Mouse (Mus musculus) liver, embryonic 12.5 days (tissue): Measurements from ENCODE around the gene Bola3. TPM values are rescaled to one million over a fixed set of nuclear protein-coding genes. Genes with fewer than 3 reads are reported as not detected.
"Not testable (repeated sequence)": the region's sequence is repeated elsewhere in the genome, so short reads cannot be mapped to it uniquely, and the experiment has no call there.

Experiments
- ATAC-seq: fragments of 200-750 bp; cut with Nextera tagmentation; 2 replicates; pipeline ENCODE4 v1.8.0; 2017; ENCODE audit warnings: moderate number of reproducible peaks, mild to moderate bottlenecking, moderate library complexity
- H3K27ac ChIP-seq: fragments of 300-500 bp; sonication (generic); 2 replicates; pipeline ENCODE4 v1.5.1; 2016; ENCODE audit warnings: mild to moderate bottlenecking
- H3K27me3 ChIP-seq: fragments of 300-500 bp; sonication (generic); replicated peaks from 2 replicates; pipeline ENCODE4 v1.6.1; 2016; ENCODE audit warnings: mild to moderate bottlenecking, moderate library complexity
- H3K36me3 ChIP-seq: fragments of 300-500 bp; sonication (generic); 2 replicates; pipeline ENCODE4 v1.6.1; 2016; ENCODE audit warnings: mild to moderate bottlenecking, moderate library complexity
- H3K4me1 ChIP-seq: fragments of 300-500 bp; sonication (generic); 2 replicates; pipeline ENCODE4 v1.6.1; 2016
- H3K4me2 ChIP-seq: fragments of 300-500 bp; sonication (generic); 2 replicates; pipeline ENCODE4 v1.6.1; 2016; ENCODE audit warnings: mild to moderate bottlenecking, moderate library complexity
- H3K4me3 ChIP-seq: fragments of 300-500 bp; sonication (generic); 2 replicates; pipeline ENCODE4 v1.5.1; 2016; ENCODE audit warnings: mild to moderate bottlenecking, moderate library complexity
- H3K9ac ChIP-seq: fragments of 300-500 bp; sonication (generic); 2 replicates; pipeline ENCODE4 v1.6.1; 2016; ENCODE audit warnings: mild to moderate bottlenecking, moderate library complexity
- H3K9me3 ChIP-seq: fragments of 300-500 bp; sonication (generic); replicated peaks from 2 replicates; pipeline ENCODE4 v1.6.1; 2016; ENCODE audit warnings: mild to moderate bottlenecking, moderate library complexity
- WGBS: fragments of 180-500 bp; shearing (Covaris S2); methylation state at CpG from one replicate; pipeline ENCODE4 v1.1.7; 2016; ENCODE audit not compliant: insufficient replicate concordance; 5-methylcytosine and 5-hydroxymethylcytosine counted together
- polyA plus RNA-seq: library from polyadenylated mRNA; unstranded; fragments of >200 nt; fragmentation: Nextera tagmentation; extraction: Ambion mirVana; gene quantifications from 2 replicates; pipeline ENCODE4 v1.2.1, GENCODE M21; 2016

The Bola3 gene
- polyA plus RNA-seq, 1 experiment from 2014 or later = 322 TPM

- no peak overlapping the region for H3K9ac ChIP-seq
- H3K9me3 ChIP-seq = no peaks in the 10 kb centered on the region
- no peak overlapping the region for H3K4me2 ChIP-seq
- no peak overlapping the region for H3K4me3 ChIP-seq
- WGBS = 59% methylated on average over 2 of the region's 2 CpGs
- peaks cover 6% of the 10 kb centered on the region for H3K36me3 ChIP-seq
- ATAC-seq = no peak
- no peaks in the 10 kb centered on the region for H3K27me3 ChIP-seq
- H3K27ac ChIP-seq = no peak overlapping the region
- peaks cover 37% of the 10 kb centered on the region for H3K4me1 ChIP-seq
These were observed 26.2 kb upstream of the Bola3 start for GRCm38 (mm10) chr6:83322794-83323193.

GRCm38 (mm10) chr6:83323652-83324419 lies 25.1 kb upstream of the Bola3 start:
- Histone ChIP-seq H3K4me1 (peaks cover 41% of the 10 kb centered on the region), H3K27ac (0 out of 2 replicates have a peak overlapping the region, but pooled peaks have one; percentile 40), H3K36me3 (peaks cover 15% of the 10 kb centered on the region), H3K4me3 (no peak overlapping the region), H3K9ac (peak overlapping the region; percentile 88; the same call in 1 of the 2 replicates), H3K4me2 (peak overlapping the region; percentile 78), H3K27me3 (no peaks in the 10 kb centered on the region), H3K9me3 (no peaks in the 10 kb centered on the region)
- WGBS = 44% methylated on average over 8 of the region's 8 CpGs
- ATAC-seq = no peak

- Histone ChIP-seq H3K27ac (peak within 1 kb of the TSS; percentile 98), H3K36me3 (peaks cover 34% of the 10 kb centered on the region), H3K9ac (peak within 1 kb of the TSS; percentile 88), H3K9me3 (no peaks in the 10 kb centered on the region), H3K4me2 (peak within 1 kb of the TSS; percentile 78), H3K4me1 (peaks cover 44% of the 10 kb centered on the region), H3K27me3 (no peaks in the 10 kb centered on the region), H3K4me3 (peak within 1 kb of the TSS; percentile 91)
- ATAC-seq = peak; percentile 96
- 1% methylated on average over 59 of the region's 65 CpGs for WGBS
These were observed 23.2 kb upstream of the Bola3 start, which contains the start of the genes Mthfd2 and Mob1a for GRCm38 (mm10) chr6:83325525-83326393. Gene Mthfd2 (minus strand): TSS chr6:83325908. Gene Mob1a (plus strand): TSS chr6:83326016.

GRCm38 (mm10) chr6:83326394-83326736 lies 22.6 kb upstream of the Bola3 start:
- Histone ChIP-seq H3K27me3 (no peaks in the 10 kb centered on the region), H3K4me2 (peak overlapping the region; percentile 78), H3K4me3 (peak overlapping the region; percentile 91), H3K9ac (peak overlapping the region; percentile 88), H3K9me3 (no peaks in the 10 kb centered on the region), H3K27ac (peak overlapping the region; percentile 98), H3K36me3 (peaks cover 40% of the 10 kb centered on the region), H3K4me1 (peaks cover 44% of the 10 kb centered on the region)
- peak; percentile 34 for ATAC-seq
- WGBS = 3% methylated on average over 6 of the region's 6 CpGs

GRCm38 (mm10) chr6:83326761-83327160 lies 22.2 kb upstream of the Bola3 start:
- no peaks in the 10 kb centered on the region for H3K27me3 ChIP-seq
- H3K9ac ChIP-seq = peak overlapping the region; percentile 88
- H3K4me2 ChIP-seq = peak overlapping the region; percentile 78
- H3K36me3 ChIP-seq = peaks cover 44% of the 10 kb centered on the region
- ATAC-seq = no peak
- H3K4me1 ChIP-seq = peaks cover 44% of the 10 kb centered on the region
- WGBS = 36% methylated on average over 6 of the region's 6 CpGs
- H3K4me3 ChIP-seq = peak overlapping the region; percentile 91
- peak overlapping the region; percentile 98 for H3K27ac ChIP-seq
- no peaks in the 10 kb centered on the region for H3K9me3 ChIP-seq

GRCm38 (mm10) chr6:83327591-83328190 lies 21.3 kb upstream of the Bola3 start:
- Histone ChIP-seq H3K9me3 (no peaks in the 10 kb centered on the region), H3K27ac (no peak overlapping the region), H3K27me3 (no peaks in the 10 kb centered on the region), H3K4me2 (peak overlapping the region; percentile 78), H3K4me3 (peak overlapping the region; percentile 91), H3K9ac (peak overlapping the region; percentile 88; the same call in 1 of the 2 replicates), H3K4me1 (peaks cover 44% of the 10 kb centered on the region), H3K36me3 (peaks cover 53% of the 10 kb centered on the region)
- 87% methylated on average over 3 of the region's 3 CpGs for WGBS
- ATAC-seq = no peak

- Histone ChIP-seq H3K9me3 (no peaks in the 10 kb centered on the region), H3K27ac (no peak overlapping the region), H3K4me1 (no peaks in the 10 kb centered on the region), H3K36me3 (peaks cover 85% of the 10 kb centered on the region), H3K4me2 (no peak overlapping the region), H3K27me3 (no peaks in the 10 kb centered on the region), H3K9ac (no peak overlapping the region), H3K4me3 (no peak overlapping the region)
- no peak for ATAC-seq
- WGBS = 77% methylated on average over 3 of the region's 3 CpGs
These were observed 7.6 kb upstream of the Bola3 start for GRCm38 (mm10) chr6:83341387-83341786.

GRCm38 (mm10) chr6:83342957-83343356 lies 6.0 kb upstream of the Bola3 start:
- H3K9me3 ChIP-seq = no peaks in the 10 kb centered on the region
- H3K4me1 ChIP-seq = no peaks in the 10 kb centered on the region
- H3K9ac ChIP-seq = no peak overlapping the region
- peaks cover 78% of the 10 kb centered on the region for H3K36me3 ChIP-seq
- H3K4me3 ChIP-seq = no peak overlapping the region
- no peak overlapping the region for H3K4me2 ChIP-seq
- no peaks in the 10 kb centered on the region for H3K27me3 ChIP-seq
- no peak overlapping the region for H3K27ac ChIP-seq
- WGBS = 84% methylated on average over 2 of the region's 2 CpGs
- ATAC-seq = no peak

- Histone ChIP-seq H3K36me3 (peaks cover 60% of the 10 kb centered on the region), H3K4me1 (peaks cover 15% of the 10 kb centered on the region)
- H3K9ac ChIP-seq, H3K27me3 ChIP-seq, H3K27ac ChIP-seq, ATAC-seq, H3K4me3 ChIP-seq, H3K4me2 ChIP-seq, H3K9me3 ChIP-seq: not testable (repeated sequence)
- 87% methylated on average over 8 of the region's 8 CpGs for WGBS
These were observed 3.7 kb upstream of the Bola3 start for GRCm38 (mm10) chr6:83345285-83345684.

GRCm38 (mm10) chr6:83347916-83348315 lies 1.0 kb upstream of the Bola3 start:
- ATAC-seq = no peak
- Histone ChIP-seq H3K4me1 (peaks cover 39% of the 10 kb centered on the region), H3K36me3 (peaks cover 52% of the 10 kb centered on the region), H3K9me3 (no peaks in the 10 kb centered on the region), H3K4me2 (no peak overlapping the region), H3K9ac (no peak overlapping the region), H3K4me3 (no peak overlapping the region), H3K27me3 (no peaks in the 10 kb centered on the region), H3K27ac (peak overlapping the region; percentile 78; the same call in 1 of the 2 replicates)
- WGBS = 65% methylated on average over 3 of the region's 3 CpGs

GRCm38 (mm10) chr6:83349274-83349958 lies 469 bp downstream of the Bola3 start:
- H3K4me1 ChIP-seq = peaks cover 54% of the 10 kb centered on the region
- no peaks in the 10 kb centered on the region for H3K27me3 ChIP-seq
- H3K9ac ChIP-seq = peak overlapping the region; percentile 95
- WGBS = under 1% methylated on average over 50 of the region's 53 CpGs
- peak overlapping the region; percentile 83 for H3K4me3 ChIP-seq
- H3K27ac ChIP-seq = peak overlapping the region; percentile 98
- no peaks in the 10 kb centered on the region for H3K9me3 ChIP-seq
- H3K4me2 ChIP-seq = peak overlapping the region; percentile 76
- peak; percentile 78 for ATAC-seq
- H3K36me3 ChIP-seq = peaks cover 54% of the 10 kb centered on the region
